ENCODE assay signal across 8 mouse cellular contexts in genomic region chr8:11700060-11701032, GRCm38 (mm10). TPM values are rescaled to one million over a fixed set of nuclear protein-coding genes. Genes with fewer than 3 reads are reported as not detected.
DNase-seq lines count a peak whose midpoint lies in the region; ATAC-seq and TF ChIP-seq lines count a peak whose summit lies in the region.

No protein-coding gene starts in this region.

- no peaks in the 10 kb centered on the region for H3K36me3 ChIP-seq in intestine, postnatal 0 days (ENCODE audit: control insufficient read depth, insufficient read depth)
- no peaks in the 10 kb centered on the region for H3K36me3 ChIP-seq in midbrain, embryonic 12.5 days

- peak; percentile 77 to 78 for DNase-seq in adrenal gland, adult 18-20 months (ENCODE audit: low spot score in 2 of 2)
- DNase-seq in embryo, embryonic 11 days: peak; percentile 83
- DNase-seq in gastrocnemius, postnatal 4 days (ENCODE audit: low spot score in 2 of 2): peak; percentile 68 to 83
- DNase-seq in left cerebral cortex, postnatal 4 days: peak; percentile 85
- peak; percentile 62 for DNase-seq in skeletal muscle tissue, adult 2 months (ENCODE audit: low read depth, low spot score)

- no peak overlapping the region for H3K9ac ChIP-seq in intestine, postnatal 0 days (ENCODE audit: low read depth, low read length)
- peak overlapping the region; percentile 37; the same call in 1 of the 2 replicates for H3K9ac ChIP-seq in midbrain, embryonic 12.5 days (replicated peaks)

- H3K27me3 ChIP-seq in intestine, postnatal 0 days (replicated peaks; ENCODE audit: control insufficient read depth, insufficient read depth, low read length): no peaks in the 10 kb centered on the region
- peaks cover 17% of the 10 kb centered on the region for H3K27me3 ChIP-seq in midbrain, embryonic 12.5 days

- 30% methylated on average over 26 of the region's 26 CpGs for WGBS in intestine, postnatal 0 days
- WGBS in midbrain, embryonic 12.5 days: 37% methylated on average over 26 of the region's 26 CpGs

- TF ChIP-seq CTCF in intestine, postnatal 0 days (IDR thresholded peaks at IDR 0.05; ENCODE audit: low read depth): peak; percentile 97

- intact Hi-C loops in left cerebral cortex, postnatal 4 days (cut with DNase I): loop anchor here (10.0 kb wide), 1 partner anchor 146 kb away; the partner anchor contains the start of genes Cars2 and Ing1

- no peak overlapping the region for H3K27ac ChIP-seq in intestine, postnatal 0 days (ENCODE audit: low read depth, low read length)
- no peak overlapping the region for H3K27ac ChIP-seq in midbrain, embryonic 12.5 days (replicated peaks)

- H3K4me1 ChIP-seq in intestine, postnatal 0 days (replicated peaks; ENCODE audit: control insufficient read depth, insufficient read depth, low read length): peaks cover 9% of the 10 kb centered on the region; the same call in 1 of the 2 replicates
- no peaks in the 10 kb centered on the region for H3K4me1 ChIP-seq in midbrain, embryonic 12.5 days

- peak; percentile 63 for ATAC-seq in intestine, postnatal 0 days
- ATAC-seq in midbrain, embryonic 12.5 days (ENCODE audit: low FRiP score, low read depth): peak; percentile 79
- no peak for ATAC-seq in inflammation-experienced regulatory T-cells, adult 6 months

- H3K4me2 ChIP-seq in intestine, postnatal 0 days (replicated peaks; ENCODE audit: low read depth): peak overlapping the region; percentile 46
- peak overlapping the region; percentile 45 for H3K4me2 ChIP-seq in midbrain, embryonic 12.5 days (replicated peaks)

- H3K4me3 ChIP-seq in intestine, postnatal 0 days (ENCODE audit: low read depth, low read length): no peak overlapping the region
- peak overlapping the region; percentile 14; the same call in 1 of the 2 replicates for H3K4me3 ChIP-seq in midbrain, embryonic 12.5 days

- 0 out of 2 replicates have a peak, but pooled peaks cover 2% of the 10 kb centered on the region for H3K9me3 ChIP-seq in intestine, postnatal 0 days (ENCODE audit: control insufficient read depth)
- no peaks in the 10 kb centered on the region for H3K9me3 ChIP-seq in midbrain, embryonic 12.5 days

RNA-seq across cellular contexts. Expression of gene 1700016D06Rik, which starts 0.5 kb away (rescaled TPM):
- not detected for total RNA-seq in adrenal gland, adult 18-20 months (2021)
- not detected for total RNA-seq in gastrocnemius, postnatal 4 days (2021)
- polyA plus RNA-seq in intestine, postnatal 0 days (2015; fragmentation: Nextera tagmentation; extraction: Ambion mirVana): not detected in 2 replicates
- not detected for total RNA-seq in left cerebral cortex, postnatal 4 days (2021)
- polyA plus RNA-seq in midbrain, embryonic 12.5 days (2016; fragmentation: Nextera tagmentation; extraction: Ambion mirVana): 0.23 TPM in 1 of 2 replicates, not detected in the other
- polyA plus RNA-seq in inflammation-experienced regulatory T-cells, adult 6 months (2017; shearing (Covaris generic)): not detected

RNA-seq across cellular contexts. Expression of gene Arhgef7, which starts 27.2 kb away (rescaled TPM):
- total RNA-seq in adrenal gland, adult 18-20 months (2021): 10 to 100 TPM; 36.6 to 38.3 TPM
- total RNA-seq in gastrocnemius, postnatal 4 days (2021): 100 to 1,000 TPM; 107 to 114 TPM
- 14.5 and 14.9 TPM in 2 replicates for polyA plus RNA-seq in intestine, postnatal 0 days (2015; fragmentation: Nextera tagmentation; extraction: Ambion mirVana)
- total RNA-seq in left cerebral cortex, postnatal 4 days (2021): 100 to 1,000 TPM; 215 to 219 TPM
- 73.1 and 73.3 TPM in 2 replicates for polyA plus RNA-seq in midbrain, embryonic 12.5 days (2016; fragmentation: Nextera tagmentation; extraction: Ambion mirVana)
- 10 to 100 TPM; 23.6 to 35.3 (median 32.0) TPM for polyA plus RNA-seq in inflammation-experienced regulatory T-cells, adult 6 months (2017; shearing (Covaris generic))
